Mouse (Mus musculus) ovary, postnatal 10 days (tissue): ENCODE results near the gene Tk2.
A peak's percentile ranks its signal among the peaks of the same experiment; 100 is the strongest.
"Not testable (repeated sequence)": the region's sequence is repeated elsewhere in the genome, so short reads cannot be mapped to it uniquely, and the experiment has no call there.

ENCODE experiments used
- DNase-seq: peaks from one replicate; pipeline ENCODE4 v3.0.0; 2022; ENCODE audit warnings: low spot score

The Tk2 gene

GRCm38 (mm10) chr8:104248276-104248675, at the start of gene Tk2:
Tk2 (minus strand) TSS chr8:104248558.
- DNase-seq = peak; percentile 40

- DNase-seq = no peak
Observed at GRCm38 (mm10) chr8:104294396-104294795, 46.0 kb upstream of the Tk2 start.

- DNase-seq = not testable (repeated sequence)
Observed at GRCm38 (mm10) chr8:104293081-104293480, 44.7 kb upstream of the Tk2 start, which contains the start of gene Cmtm2a. Cmtm2a (minus strand) TSS chr8:104293181.

GRCm38 (mm10) chr8:104268937-104269440, 20.6 kb upstream of the Tk2 start:
- DNase-seq = no peak

- DNase-seq = no peak
Observed at GRCm38 (mm10) chr8:104268368-104268767, 20.0 kb upstream of the Tk2 start.

GRCm38 (mm10) chr8:104264271-104264935, 16.0 kb upstream of the Tk2 start:
- not testable (repeated sequence) for DNase-seq

- not testable (repeated sequence) for DNase-seq
Observed at GRCm38 (mm10) chr8:104261802-104262201, 13.4 kb upstream of the Tk2 start.

- no peak for DNase-seq
Observed at GRCm38 (mm10) chr8:104253016-104253415, 4.7 kb upstream of the Tk2 start.

GRCm38 (mm10) chr8:104251461-104251860, 3.1 kb upstream of the Tk2 start:
- DNase-seq = no peak

GRCm38 (mm10) chr8:104250439-104251367, 2.3 kb upstream of the Tk2 start, which contains the start of gene Cklf:
Cklf (plus strand) TSS chr8:104250861.
- DNase-seq = peak; percentile 63

- no peak for DNase-seq
Observed at GRCm38 (mm10) chr8:104249442-104249996, 1.2 kb upstream of the Tk2 start.

- no peak for DNase-seq
Observed at GRCm38 (mm10) chr8:104247908-104248275, 466 bp downstream of the Tk2 start.

- DNase-seq = no peak
Observed at GRCm38 (mm10) chr8:104247054-104247907, 1.1 kb downstream of the Tk2 start.

- DNase-seq = no peak
Observed at GRCm38 (mm10) chr8:104246621-104247020, 1.7 kb downstream of the Tk2 start.

GRCm38 (mm10) chr8:104242038-104242644, 6.2 kb downstream of the Tk2 start:
- DNase-seq = no peak

- no peak for DNase-seq
Observed at GRCm38 (mm10) chr8:104239418-104239861, 8.9 kb downstream of the Tk2 start.

GRCm38 (mm10) chr8:104234573-104234972, 13.8 kb downstream of the Tk2 start:
- no peak for DNase-seq

GRCm38 (mm10) chr8:104232919-104233318, 15.4 kb downstream of the Tk2 start:
- DNase-seq = no peak

GRCm38 (mm10) chr8:104232039-104232438, 16.3 kb downstream of the Tk2 start:
- DNase-seq = no peak

GRCm38 (mm10) chr8:104230377-104230776, 18.0 kb downstream of the Tk2 start:
- no peak for DNase-seq

GRCm38 (mm10) chr8:104227048-104227447, 21.3 kb downstream of the Tk2 start:
- DNase-seq = no peak
